Mouse (Mus musculus) gastrocnemius, adult 18-20 months (tissue): ENCODE measurements around the gene Cenpb. TPM values are rescaled to one million over a fixed set of nuclear protein-coding genes. Genes with fewer than 3 reads are reported as not detected.

Experiments
- DNase-seq: peaks from one replicate; pipeline ENCODE4 v3.0.0; 2021; ENCODE audit warnings: low spot score
- total RNA-seq, 2 experiments: library from RNA; stranded (reverse); gene quantifications; 2 replicates each; pipeline ENCODE4 v1.2.3; 2021

The Cenpb gene
- total RNA-seq, 2 experiments from 2014 or later, result 67.4 to 72.2 TPM

- DNase-seq, result no peak
Measured at GRCm38 (mm10) chr2:131167984-131168383, 11.9 kb downstream of the Cenpb start.

GRCm38 (mm10) chr2:131166172-131166571 lies 13.7 kb downstream of the Cenpb start:
- no peak for DNase-seq

- DNase-seq, result no peak
Measured at GRCm38 (mm10) chr2:131163924-131164323, 15.9 kb downstream of the Cenpb start.

GRCm38 (mm10) chr2:131160671-131161111 lies 19.2 kb downstream of the Cenpb start:
- peak; percentile 32 for DNase-seq

GRCm38 (mm10) chr2:131159938-131160581 lies 19.8 kb downstream of the Cenpb start, which contains the start of gene 1700037H04Rik:
TSS of gene 1700037H04Rik (minus strand) at chr2:131160081.
- peak; percentile 97 for DNase-seq

- DNase-seq, result no peak
Measured at GRCm38 (mm10) chr2:131159491-131159910, 20.4 kb downstream of the Cenpb start.

GRCm38 (mm10) chr2:131156987-131157386 lies 22.9 kb downstream of the Cenpb start:
- DNase-seq, result no peak

GRCm38 (mm10) chr2:131154036-131154435 lies 25.8 kb downstream of the Cenpb start:
- DNase-seq, result no peak

- no peak for DNase-seq
Measured at GRCm38 (mm10) chr2:131152166-131152730, 27.6 kb downstream of the Cenpb start.

GRCm38 (mm10) chr2:131149254-131149578 lies 30.7 kb downstream of the Cenpb start:
- DNase-seq, result no peak

- no peak for DNase-seq
Measured at GRCm38 (mm10) chr2:131148353-131149253, 31.3 kb downstream of the Cenpb start.

GRCm38 (mm10) chr2:131147043-131147365 lies 32.9 kb downstream of the Cenpb start:
- DNase-seq, result no peak

GRCm38 (mm10) chr2:131146193-131147042 lies 33.4 kb downstream of the Cenpb start:
- DNase-seq, result no peak

- no peak for DNase-seq
Measured at GRCm38 (mm10) chr2:131145536-131145935, 34.3 kb downstream of the Cenpb start.

GRCm38 (mm10) chr2:131145121-131145520 lies 34.7 kb downstream of the Cenpb start:
- no peak for DNase-seq

- DNase-seq, result no peak
Measured at GRCm38 (mm10) chr2:131143007-131143780, 36.7 kb downstream of the Cenpb start.

GRCm38 (mm10) chr2:131142592-131142991 lies 37.3 kb downstream of the Cenpb start:
- DNase-seq, result peak; percentile 86

- DNase-seq, result no peak
Measured at GRCm38 (mm10) chr2:131141336-131141986, 38.4 kb downstream of the Cenpb start.

- DNase-seq, result no peak
Measured at GRCm38 (mm10) chr2:131140533-131140905, 39.3 kb downstream of the Cenpb start.

- DNase-seq, result no peak
Measured at GRCm38 (mm10) chr2:131139886-131140532, 39.9 kb downstream of the Cenpb start.
